Mouse (Mus musculus): Measurements from ENCODE around the gene Dlg1. TPM values are rescaled to one million over a fixed set of nuclear protein-coding genes. Genes with fewer than 3 reads are reported as not detected.

Gene Dlg1
- polyA plus RNA-seq, 1 experiment from 2014 or later = 12.7 TPM

GRCm38 (mm10) chr16:31905891-31906825, 242.9 kb downstream of the Dlg1 start:
- TF ChIP-seq CTCF (IDR thresholded peaks at IDR 0.05) (no peak), EP300 (IDR thresholded peaks at IDR 0.05) (no peak)
- Histone ChIP-seq H3K9me3 (ENCODE audit: low read length) (no peaks in the 10 kb centered on the region), H3K27ac (ENCODE audit: low read length) (no peak overlapping the region), H3K4me2 (replicated peaks; ENCODE audit: low read depth, low read length) (peak overlapping the region; percentile 34; the same call in 1 of the 2 replicates), H3K4me3 (ENCODE audit: low read depth, low read length) (peak overlapping the region; percentile 14; the same call in 1 of the 2 replicates), H3K36me3 (ENCODE audit: insufficient read depth, low read length) (no peaks in the 10 kb centered on the region), H3K4me1 (ENCODE audit: insufficient read depth, low read depth, low read length) (peaks cover 3% of the 10 kb centered on the region; the same call in 1 of the 2 replicates), H3K27me3 (replicated peaks; ENCODE audit: insufficient read depth, low read length) (no peaks in the 10 kb centered on the region), H3K9ac (replicated peaks; ENCODE audit: low read depth) (no peak overlapping the region)
- ATAC-seq (no peak), DNase-seq (ENCODE audit: low spot score) (no peak)
- 27% methylated on average over 18 of the region's 20 CpGs for WGBS

GRCm38 (mm10) chr16:31906896-31907295, 243.7 kb downstream of the Dlg1 start:
- Histone ChIP-seq H3K9ac (replicated peaks; ENCODE audit: low read depth) (no peak overlapping the region), H3K4me2 (replicated peaks; ENCODE audit: low read depth, low read length) (peak overlapping the region; percentile 34; the same call in 1 of the 2 replicates), H3K36me3 (ENCODE audit: insufficient read depth, low read length) (no peaks in the 10 kb centered on the region), H3K4me3 (ENCODE audit: low read depth, low read length) (peak overlapping the region; percentile 14; the same call in 1 of the 2 replicates), H3K4me1 (ENCODE audit: insufficient read depth, low read depth, low read length) (peaks cover 3% of the 10 kb centered on the region; the same call in 1 of the 2 replicates), H3K27ac (ENCODE audit: low read length) (no peak overlapping the region), H3K9me3 (ENCODE audit: low read length) (no peaks in the 10 kb centered on the region), H3K27me3 (replicated peaks; ENCODE audit: insufficient read depth, low read length) (no peaks in the 10 kb centered on the region)
- 11% methylated on average over 9 of the region's 9 CpGs for WGBS
- no peak for TF ChIP-seq CTCF (IDR thresholded peaks at IDR 0.05)
- no peak for TF ChIP-seq EP300 (IDR thresholded peaks at IDR 0.05)
- DNase-seq (ENCODE audit: low spot score) = peak; percentile 42
- ATAC-seq = peak; percentile 46; the same call in 1 of the 2 replicates

GRCm38 (mm10) chr16:31908959-31909358, 245.7 kb downstream of the Dlg1 start:
- TF ChIP-seq CTCF (IDR thresholded peaks at IDR 0.05) = no peak
- no peak for TF ChIP-seq EP300 (IDR thresholded peaks at IDR 0.05)
- Histone ChIP-seq H3K36me3 (ENCODE audit: insufficient read depth, low read length) (no peaks in the 10 kb centered on the region), H3K27me3 (replicated peaks; ENCODE audit: insufficient read depth, low read length) (no peaks in the 10 kb centered on the region), H3K9me3 (ENCODE audit: low read length) (no peaks in the 10 kb centered on the region), H3K4me2 (replicated peaks; ENCODE audit: low read depth, low read length) (no peak overlapping the region), H3K4me1 (ENCODE audit: insufficient read depth, low read depth, low read length) (peaks cover 3% of the 10 kb centered on the region; the same call in 1 of the 2 replicates), H3K9ac (replicated peaks; ENCODE audit: low read depth) (no peak overlapping the region), H3K27ac (ENCODE audit: low read length) (no peak overlapping the region), H3K4me3 (ENCODE audit: low read depth, low read length) (no peak overlapping the region)
- 55% methylated on average over 11 of the region's 11 CpGs for WGBS
- DNase-seq (ENCODE audit: low spot score) (no peak), ATAC-seq (no peak)

DNA sequence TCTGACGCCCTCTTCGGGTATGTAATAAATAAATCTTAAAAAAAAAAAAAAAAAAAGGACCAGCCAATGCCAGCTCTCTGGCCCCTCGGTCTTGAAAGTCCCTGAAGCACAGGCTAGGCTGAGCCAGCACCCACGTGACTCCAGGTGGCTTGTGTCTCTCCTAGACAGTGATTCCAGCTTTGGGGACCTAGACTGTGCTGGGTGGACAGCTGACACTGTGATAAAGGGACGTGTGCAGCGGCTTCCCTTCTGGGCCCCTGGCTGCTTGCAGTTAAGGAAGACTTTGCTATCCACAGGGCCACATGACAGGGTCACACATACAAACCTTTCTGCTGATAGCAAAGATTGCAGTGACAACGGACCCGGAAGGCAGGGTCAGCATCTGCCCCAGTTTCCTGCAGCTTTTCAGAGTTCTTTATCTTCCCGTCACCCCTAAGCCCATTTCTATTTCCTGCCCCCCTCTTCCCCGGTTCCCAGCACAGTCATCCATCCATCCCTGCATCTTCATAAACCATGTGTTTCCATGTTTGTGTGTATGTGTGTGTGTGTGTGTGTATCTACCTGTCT, 247.1 kb downstream of the Dlg1 start:
- DNase-seq (ENCODE audit: low spot score) (no peak), ATAC-seq (no peak)
- WGBS = 48% methylated on average over 10 of the region's 10 CpGs
- H3K27me3 ChIP-seq (replicated peaks; ENCODE audit: insufficient read depth, low read length) = no peaks in the 10 kb centered on the region
- H3K27ac ChIP-seq (ENCODE audit: low read length) = no peak overlapping the region
- peaks cover 3% of the 10 kb centered on the region; the same call in 1 of the 2 replicates for H3K4me1 ChIP-seq (ENCODE audit: insufficient read depth, low read depth, low read length)
- no peaks in the 10 kb centered on the region for H3K36me3 ChIP-seq (ENCODE audit: insufficient read depth, low read length)
- no peaks in the 10 kb centered on the region for H3K9me3 ChIP-seq (ENCODE audit: low read length)
- H3K4me2 ChIP-seq (replicated peaks; ENCODE audit: low read depth, low read length) = no peak overlapping the region
- H3K9ac ChIP-seq (replicated peaks; ENCODE audit: low read depth) = no peak overlapping the region
- no peak for TF ChIP-seq CTCF (IDR thresholded peaks at IDR 0.05)
- no peak for TF ChIP-seq EP300 (IDR thresholded peaks at IDR 0.05)
- H3K4me3 ChIP-seq (ENCODE audit: low read depth, low read length) = no peak overlapping the region

GRCm38 (mm10) chr16:31917776-31918175, 254.5 kb downstream of the Dlg1 start:
- TF ChIP-seq CTCF (IDR thresholded peaks at IDR 0.05) (no peak), EP300 (IDR thresholded peaks at IDR 0.05) (no peak)
- Histone ChIP-seq H3K4me1 (ENCODE audit: insufficient read depth, low read depth, low read length) (no peaks in the 10 kb centered on the region), H3K36me3 (ENCODE audit: insufficient read depth, low read length) (no peaks in the 10 kb centered on the region), H3K9me3 (ENCODE audit: low read length) (no peaks in the 10 kb centered on the region), H3K27ac (ENCODE audit: low read length) (no peak overlapping the region), H3K27me3 (replicated peaks; ENCODE audit: insufficient read depth, low read length) (no peaks in the 10 kb centered on the region), H3K9ac (replicated peaks; ENCODE audit: low read depth) (no peak overlapping the region), H3K4me3 (ENCODE audit: low read depth, low read length) (no peak overlapping the region), H3K4me2 (replicated peaks; ENCODE audit: low read depth, low read length) (no peak overlapping the region)
- DNase-seq (ENCODE audit: low spot score) = peak; percentile 45
- WGBS = 33% methylated on average over 11 of the region's 11 CpGs
- ATAC-seq = peak; percentile 53; the same call in 1 of the 2 replicates

- Histone ChIP-seq H3K4me1 (ENCODE audit: insufficient read depth, low read depth, low read length) (no peaks in the 10 kb centered on the region), H3K9me3 (ENCODE audit: low read length) (no peaks in the 10 kb centered on the region), H3K27ac (ENCODE audit: low read length) (no peak overlapping the region), H3K4me3 (ENCODE audit: low read depth, low read length) (no peak overlapping the region), H3K4me2 (replicated peaks; ENCODE audit: low read depth, low read length) (peak overlapping the region; percentile 37; the same call in 1 of the 2 replicates), H3K9ac (replicated peaks; ENCODE audit: low read depth) (no peak overlapping the region), H3K27me3 (replicated peaks; ENCODE audit: insufficient read depth, low read length) (no peaks in the 10 kb centered on the region), H3K36me3 (ENCODE audit: insufficient read depth, low read length) (no peaks in the 10 kb centered on the region)
- DNase-seq (ENCODE audit: low spot score) = peak; percentile 83
- WGBS = 5% methylated on average over 14 of the region's 14 CpGs
- TF ChIP-seq EP300 (IDR thresholded peaks at IDR 0.05) (no peak), CTCF (IDR thresholded peaks at IDR 0.05) (peak; percentile 94)
- ATAC-seq = peak; percentile 64
Observed at GRCm38 (mm10) chr16:31918248-31918724, 255.0 kb downstream of the Dlg1 start.
